In the genomic region with DNA sequence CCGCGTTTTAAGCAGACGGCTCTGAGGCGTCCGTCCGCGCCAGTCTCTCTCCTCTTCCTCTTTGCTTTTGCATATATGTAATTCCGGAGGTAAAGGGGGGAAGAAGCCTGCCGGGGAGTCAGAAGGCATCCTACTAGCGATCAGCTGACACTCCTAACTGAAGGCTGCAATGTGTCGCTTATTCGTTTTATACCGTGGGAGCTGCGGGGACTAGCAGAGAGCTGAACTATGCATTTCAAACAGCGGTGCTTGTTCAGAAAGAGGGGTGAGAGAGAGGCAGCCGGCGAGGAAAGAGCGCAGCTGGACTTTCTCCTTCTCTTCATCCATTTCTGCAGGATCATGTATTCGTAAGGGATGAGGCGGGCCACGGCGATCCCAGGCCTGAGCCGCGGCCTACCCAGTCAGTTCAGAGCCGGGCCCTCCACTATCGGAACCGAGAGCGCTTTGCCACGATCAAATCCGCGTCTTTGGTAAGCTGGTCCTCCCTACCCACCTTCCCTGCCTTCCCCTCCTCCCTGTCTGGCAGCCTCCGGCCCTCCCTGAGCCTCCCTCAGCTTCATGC, we compare ENCODE assay signal across 8 mouse cellular contexts. TPM values are rescaled to one million over a fixed set of nuclear protein-coding genes. Genes with fewer than 3 reads are reported as not detected.
DNase-seq lines count a peak whose midpoint lies in the region; ATAC-seq and TF ChIP-seq lines count a peak whose summit lies in the region.

No protein-coding gene starts in this region.

- no peak for TF ChIP-seq POLR2A in thymus, adult 2 months (IDR thresholded peaks at IDR 0.05; ENCODE audit: control insufficient read depth, extremely low read depth, insufficient read depth, low read length, poor library complexity)

- TF ChIP-seq CTCF in thymus, adult 2 months (IDR thresholded peaks at IDR 0.05; ENCODE audit: borderline replicate concordance, control insufficient read depth, extremely low read depth, insufficient read depth, low read length, poor library complexity), result no peak

- WGBS in thymus, adult 2 months, result 93% methylated on average over 32 of the region's 32 CpGs
- 4% methylated on average over 32 of the region's 32 CpGs for WGBS in embryonic facial prominence, embryonic 13.5 days
- 1% methylated on average over 32 of the region's 32 CpGs for WGBS in neural tube, embryonic 11.5 days

- no peak overlapping the region for H3K27ac ChIP-seq in thymus, adult 2 months (ENCODE audit: control insufficient read depth, insufficient read depth, low read length)
- no peak overlapping the region for H3K27ac ChIP-seq in embryonic facial prominence, embryonic 13.5 days
- peak overlapping the region; percentile 46 for H3K27ac ChIP-seq in neural tube, embryonic 11.5 days (ENCODE audit: low read depth, low read length)

- peak overlapping the region; percentile 72 for H3K9ac ChIP-seq in embryonic facial prominence, embryonic 13.5 days
- H3K9ac ChIP-seq in neural tube, embryonic 11.5 days (ENCODE audit: low read length), result peak overlapping the region; percentile 59

- DNase-seq in thymus, adult 2 months, result no peak
- DNase-seq in thymus, adult 18-20 months, result no peak
- peak; percentile 21 for DNase-seq in heart, postnatal 4 days
- DNase-seq in left cerebral cortex, adult 9 months (ENCODE audit: low spot score in 2 of 2), result peak; percentile 20 to 61
- DNase-seq in neural tube, embryonic 11.5 days (ENCODE audit: low spot score), result peak; percentile 56
- DNase-seq in spleen, adult 12 weeks (ENCODE audit: low spot score), result no peak

- no peak for ATAC-seq in embryonic facial prominence, embryonic 13.5 days (ENCODE audit: insufficient number of reproducible peaks, insufficient read depth, low FRiP score, low TSS enrichment, low read depth)
- no peak; the same call in 1 of the 2 replicates for ATAC-seq in neural tube, embryonic 11.5 days (ENCODE audit: insufficient read depth, low FRiP score, low TSS enrichment)
- ATAC-seq in erythroid progenitor cell, adult 5-6 weeks (replicated peaks; ENCODE audit: low FRiP score, poor library complexity, severe bottlenecking), result no peak

- no peaks in the 10 kb centered on the region for H3K27me3 ChIP-seq in thymus, adult 2 months (ENCODE audit: control insufficient read depth, insufficient read depth, low read length)
- H3K27me3 ChIP-seq in embryonic facial prominence, embryonic 13.5 days, result peaks cover 13% of the 10 kb centered on the region
- H3K27me3 ChIP-seq in neural tube, embryonic 11.5 days (ENCODE audit: control insufficient read depth, insufficient read depth, low read length), result no peaks in the 10 kb centered on the region

- H3K9me3 ChIP-seq in embryonic facial prominence, embryonic 13.5 days, result no peaks in the 10 kb centered on the region
- no peaks in the 10 kb centered on the region for H3K9me3 ChIP-seq in neural tube, embryonic 11.5 days (ENCODE audit: control insufficient read depth, low read length)

- H3K4me1 ChIP-seq in thymus, adult 2 months (replicated peaks; ENCODE audit: control insufficient read depth, insufficient read depth, low read length), result no peaks in the 10 kb centered on the region
- peaks cover 11% of the 10 kb centered on the region for H3K4me1 ChIP-seq in embryonic facial prominence, embryonic 13.5 days
- 0 out of 2 replicates have a peak, but pooled peaks cover 3% of the 10 kb centered on the region for H3K4me1 ChIP-seq in neural tube, embryonic 11.5 days (ENCODE audit: control insufficient read depth, insufficient read depth, low read length)

- H3K4me3 ChIP-seq in thymus, adult 2 months (ENCODE audit: control insufficient read depth, insufficient read depth, low read length), result peak overlapping the region; percentile 11; the same call in 1 of the 2 replicates
- peak overlapping the region; percentile 49 for H3K4me3 ChIP-seq in embryonic facial prominence, embryonic 13.5 days
- H3K4me3 ChIP-seq in neural tube, embryonic 11.5 days (ENCODE audit: low read depth, low read length), result peak overlapping the region; percentile 34

- H3K4me2 ChIP-seq in embryonic facial prominence, embryonic 13.5 days, result peak overlapping the region; percentile 78
- peak overlapping the region; percentile 67 for H3K4me2 ChIP-seq in neural tube, embryonic 11.5 days (ENCODE audit: low read depth)

- H3K36me3 ChIP-seq in thymus, adult 2 months (ENCODE audit: control insufficient read depth, insufficient read depth, low read length), result peaks cover 16% of the 10 kb centered on the region
- H3K36me3 ChIP-seq in embryonic facial prominence, embryonic 13.5 days, result no peaks in the 10 kb centered on the region
- H3K36me3 ChIP-seq in neural tube, embryonic 11.5 days (ENCODE audit: control insufficient read depth, insufficient read depth, low read length), result no peaks in the 10 kb centered on the region

RNA-seq across cellular contexts. Expression of a gene that starts 46.6 kb away (rescaled TPM):
- 498 and 588 TPM in 2 replicates for polyA plus RNA-seq in thymus, adult 2 months (2012; rRNA removed)
- 780 and 876 TPM in 2 replicates for polyA plus RNA-seq in embryonic facial prominence, embryonic 13.5 days (2015; fragmentation: Nextera tagmentation; extraction: Ambion mirVana)
- 100 to 1,000 TPM; 395 to 401 TPM for total RNA-seq in heart, postnatal 4 days (2021)
- polyA plus RNA-seq in neural tube, embryonic 11.5 days (2014; fragmentation: Nextera tagmentation; extraction: Ambion mirVana), result 915 and 934 TPM in 2 replicates
- total RNA-seq in erythroid progenitor cell, adult 5-6 weeks (2015; ENCODE audit: low replicate concordance), result 31.4 and 46.9 TPM in 2 replicates
- 11.6 and 17.5 TPM in 2 replicates for total RNA-seq in erythroid progenitor cell, adult 5-6 weeks (2017; ENCODE audit: low replicate concordance)

Comparison
In these comparisons a context has a peak if more than half of its experiments do, and no peak if none do; other contexts are left out.
1. DNase-seq: peak in heart, postnatal 4 days (single experiment), left cerebral cortex, adult 9 months (2 of 2) and neural tube, embryonic 11.5 days (single experiment); none in thymus, adult 2 months (single experiment), thymus, adult 18-20 months (0 of 2) and spleen, adult 12 weeks (single experiment).
2. Peak in every context shown above with its lines, with median percentiles within 50 percentile points of each other: H3K4me3 ChIP-seq.